Mouse (Mus musculus) thymus, adult 2 months (tissue): Measurements from ENCODE around the gene Adora3. TPM values are rescaled to one million over a fixed set of nuclear protein-coding genes. Genes with fewer than 3 reads are reported as not detected.

Experiments used
- DNase-seq: peaks from one replicate; pipeline ENCODE4 v3.0.0; 2021
- H3K27ac ChIP-seq: fragments of 200-500 bp; 2 replicates; pipeline ENCODE4 v1.5.1; 2012; ENCODE audit warnings: low read length, control low read depth; ENCODE audit not compliant: control insufficient read depth, insufficient read depth
- H3K27me3 ChIP-seq: fragments of 200-500 bp; 2 replicates; pipeline ENCODE4 v1.6.1; 2012; ENCODE audit warnings: mild to moderate bottlenecking, low read length, moderate library complexity, mixed read lengths; ENCODE audit not compliant: control insufficient read depth, insufficient read depth
- H3K36me3 ChIP-seq: fragments of 200-500 bp; 2 replicates; pipeline ENCODE4 v1.6.1; 2012; ENCODE audit warnings: mild to moderate bottlenecking, low read length, moderate library complexity; ENCODE audit not compliant: control insufficient read depth, insufficient read depth
- H3K4me1 ChIP-seq: fragments of 200-500 bp; replicated peaks from 2 replicates; pipeline ENCODE4 v1.6.1; 2012; ENCODE audit warnings: low read length; ENCODE audit not compliant: control insufficient read depth, insufficient read depth
- H3K4me3 ChIP-seq: fragments of 200-500 bp; 2 replicates; pipeline ENCODE4 v1.5.1; 2012; ENCODE audit warnings: mild to moderate bottlenecking, low read length, control low read depth, moderate library complexity; ENCODE audit not compliant: control insufficient read depth, insufficient read depth
- CTCF ChIP-seq: fragments of 200-500 bp; IDR thresholded peaks from 2 replicates; pipeline ENCODE4 v1.5.1; 2012; ENCODE audit warnings: mild to moderate bottlenecking, control low read depth, low read length, moderate library complexity, borderline replicate concordance; ENCODE audit not compliant: control insufficient read depth, poor library complexity, insufficient read depth; ENCODE audit errors: extremely low read depth
- POLR2A ChIP-seq: fragments of 200-500 bp; IDR thresholded peaks from 2 replicates; pipeline ENCODE4 v1.6.1; 2012; ENCODE audit warnings: mild to moderate bottlenecking, low read length, control low read depth, moderate library complexity; ENCODE audit not compliant: control insufficient read depth, poor library complexity, insufficient read depth; ENCODE audit errors: extremely low read depth
- WGBS: fragments of 180-500 bp; shearing (Covaris S2); methylation state at CpG from one replicate; pipeline ENCODE4 v1.1.7; 2018; 5-methylcytosine and 5-hydroxymethylcytosine counted together
- polyA plus RNA-seq: library from polyadenylated mRNA; depleted of rRNA; stranded (reverse); fragments of >200 nt; gene quantifications from 2 replicates; pipeline ENCODE4 v1.2.3, GENCODE M21; 2012

The Adora3 gene
- polyA plus RNA-seq, 1 experiment = 0.90 TPM

GRCm38 (mm10) chr3:105891760-105892571, 21.3 kb downstream of the Adora3 start:
- 9% methylated on average over 10 of the region's 10 CpGs for WGBS
- no peaks in the 10 kb centered on the region for H3K27me3 ChIP-seq
- DNase-seq = peak; percentile 87
- H3K27ac ChIP-seq = peak overlapping the region; percentile 100
- 0 out of 2 replicates have a peak, but pooled peaks have one; percentile 20 for TF ChIP-seq CTCF
- TF ChIP-seq POLR2A = no peak
- H3K4me3 ChIP-seq = peak overlapping the region; percentile 56
- peaks cover 46% of the 10 kb centered on the region for H3K4me1 ChIP-seq
- no peaks in the 10 kb centered on the region for H3K36me3 ChIP-seq

GRCm38 (mm10) chr3:105892572-105893495, 22.2 kb downstream of the Adora3 start:
- peak overlapping the region; percentile 100 for H3K27ac ChIP-seq
- TF ChIP-seq POLR2A (0 out of 2 replicates have a peak, but pooled peaks have one; percentile 35), CTCF (no peak)
- DNase-seq = peak; percentile 82
- H3K27me3 ChIP-seq = no peaks in the 10 kb centered on the region
- WGBS = 5% methylated on average over 19 of the region's 19 CpGs
- H3K36me3 ChIP-seq = no peaks in the 10 kb centered on the region
- H3K4me3 ChIP-seq = peak overlapping the region; percentile 56
- peaks cover 46% of the 10 kb centered on the region for H3K4me1 ChIP-seq

- WGBS = 41% methylated on average over 6 of the region's 6 CpGs
- H3K27ac ChIP-seq = peak overlapping the region; percentile 80
- TF ChIP-seq CTCF (no peak), POLR2A (no peak)
- H3K36me3 ChIP-seq = no peaks in the 10 kb centered on the region
- H3K27me3 ChIP-seq = no peaks in the 10 kb centered on the region
- peak; percentile 23 for DNase-seq
- peaks cover 46% of the 10 kb centered on the region for H3K4me1 ChIP-seq
- no peak overlapping the region for H3K4me3 ChIP-seq
These were observed 23.3 kb downstream of the Adora3 start for GRCm38 (mm10) chr3:105893941-105894391.

GRCm38 (mm10) chr3:105894601-105895592, 24.2 kb downstream of the Adora3 start:
- Histone ChIP-seq H3K27me3 (no peaks in the 10 kb centered on the region), H3K4me1 (peaks cover 46% of the 10 kb centered on the region), H3K27ac (peak overlapping the region; percentile 80), H3K36me3 (no peaks in the 10 kb centered on the region), H3K4me3 (peak overlapping the region; percentile 27)
- 5% methylated on average over 23 of the region's 23 CpGs for WGBS
- TF ChIP-seq CTCF (peak; percentile 81; the same call in 1 of the 2 replicates), POLR2A (no peak)
- DNase-seq = peak; percentile 83

GRCm38 (mm10) chr3:105896811-105897210, 26.2 kb downstream of the Adora3 start:
- H3K27ac ChIP-seq = no peak overlapping the region
- H3K4me3 ChIP-seq = no peak overlapping the region
- WGBS = 92% methylated on average over 3 of the region's 3 CpGs
- peaks cover 39% of the 10 kb centered on the region for H3K4me1 ChIP-seq
- no peak for TF ChIP-seq CTCF
- no peak for TF ChIP-seq POLR2A
- H3K36me3 ChIP-seq = no peaks in the 10 kb centered on the region
- no peak for DNase-seq
- H3K27me3 ChIP-seq = no peaks in the 10 kb centered on the region
